Mouse (Mus musculus): ENCODE data around the gene Taok3. TPM values are rescaled to one million over a fixed set of nuclear protein-coding genes. Genes with fewer than 3 reads are reported as not detected.
A peak's percentile ranks its signal among the peaks of the same experiment; 100 is the strongest.

The Taok3 gene
- polyA plus RNA-seq, 1 experiment from 2014 or later, result 62.5 TPM

DNA sequence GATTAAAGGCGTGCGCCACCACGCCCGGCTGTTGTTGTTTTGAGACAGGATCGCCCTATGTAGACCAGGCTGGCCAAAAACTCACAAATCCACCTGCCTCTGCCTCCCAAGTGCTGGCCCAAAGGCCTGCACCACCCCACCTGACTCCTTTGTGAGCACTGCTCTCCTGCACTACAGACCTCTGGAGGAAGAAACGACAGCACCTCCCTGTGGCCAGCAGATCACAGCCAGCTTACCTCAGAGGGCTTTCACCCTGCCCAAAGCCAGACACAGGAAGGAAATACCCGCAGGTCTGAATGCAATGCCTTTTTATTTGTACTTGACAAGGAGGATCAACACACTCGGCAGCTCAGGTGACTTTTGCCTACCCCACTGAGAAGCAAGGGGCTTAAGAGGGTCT is 162.4 kb downstream of the Taok3 start:
- H3K4me1 ChIP-seq (ENCODE audit: control insufficient read depth, insufficient read depth, low read length), result peaks cover 20% of the 10 kb centered on the region
- WGBS, result 88% methylated on average over 8 of the region's 8 CpGs
- no peak for ATAC-seq (ENCODE audit: low read depth)
- H3K36me3 ChIP-seq (ENCODE audit: control insufficient read depth, insufficient read depth, low read length), result peaks cover 19% of the 10 kb centered on the region
- no peaks in the 10 kb centered on the region for H3K9me3 ChIP-seq (ENCODE audit: control insufficient read depth, low read length)
- H3K4me3 ChIP-seq (ENCODE audit: low read depth, low read length), result no peak overlapping the region
- no peak overlapping the region for H3K27ac ChIP-seq (ENCODE audit: low read depth, low read length)
- no peaks in the 10 kb centered on the region for H3K27me3 ChIP-seq (ENCODE audit: control insufficient read depth, insufficient read depth, low read length)
- H3K4me2 ChIP-seq (ENCODE audit: low read depth, low read length), result no peak overlapping the region
- no peak overlapping the region for H3K9ac ChIP-seq (replicated peaks; ENCODE audit: low read depth, low read length)

DNA sequence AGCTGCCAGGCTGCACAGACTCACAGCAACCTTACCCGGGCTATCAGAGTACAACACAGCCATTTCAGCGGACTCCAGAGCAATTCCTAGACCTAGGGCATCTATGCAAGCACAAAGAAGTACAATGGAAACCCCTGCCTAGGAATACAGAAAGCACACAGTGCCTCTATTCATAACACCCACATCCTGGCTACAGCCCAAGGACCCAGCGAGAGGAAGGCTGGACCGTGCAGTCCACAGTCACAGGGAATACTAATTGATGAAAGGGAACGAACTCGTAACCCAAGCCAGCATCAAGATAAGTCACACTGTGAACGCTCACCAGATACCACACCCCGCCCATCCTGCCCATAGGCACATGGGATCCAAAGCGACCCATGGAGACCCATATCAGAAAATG is 164.1 kb downstream of the Taok3 start:
- Histone ChIP-seq H3K4me2 (ENCODE audit: low read depth, low read length) (no peak overlapping the region), H3K27me3 (ENCODE audit: control insufficient read depth, insufficient read depth, low read length) (no peaks in the 10 kb centered on the region), H3K4me1 (ENCODE audit: control insufficient read depth, insufficient read depth, low read length) (peaks cover 25% of the 10 kb centered on the region), H3K9me3 (ENCODE audit: control insufficient read depth, low read length) (no peaks in the 10 kb centered on the region), H3K27ac (ENCODE audit: low read depth, low read length) (peak overlapping the region; percentile 22; the same call in 1 of the 2 replicates), H3K36me3 (ENCODE audit: control insufficient read depth, insufficient read depth, low read length) (peaks cover 19% of the 10 kb centered on the region), H3K4me3 (ENCODE audit: low read depth, low read length) (no peak overlapping the region), H3K9ac (replicated peaks; ENCODE audit: low read depth, low read length) (no peak overlapping the region)
- ATAC-seq (ENCODE audit: low read depth), result peak; percentile 42; the same call in 1 of the 2 replicates
- WGBS, result 56% methylated on average over 9 of the region's 9 CpGs

DNA sequence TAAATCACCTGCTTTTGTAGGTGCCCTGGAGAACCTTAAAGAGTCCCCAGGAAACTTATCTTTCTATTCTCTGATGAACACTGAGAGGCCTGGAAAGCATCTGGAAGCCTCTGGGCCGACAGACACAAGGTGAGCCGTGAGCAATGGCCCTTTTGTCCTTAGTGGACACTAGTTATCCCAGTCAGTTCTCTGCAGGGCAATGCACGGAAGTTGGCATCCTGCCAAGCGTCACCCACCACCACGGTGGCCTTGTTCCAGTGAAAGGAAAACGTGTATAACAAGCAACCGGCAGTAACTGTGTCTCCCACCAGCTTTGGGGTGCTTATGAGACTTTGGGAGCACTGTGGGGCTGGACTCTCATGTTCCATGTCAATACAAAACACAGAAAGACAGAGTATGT is 164.8 kb downstream of the Taok3 start:
- H3K4me1 ChIP-seq (ENCODE audit: control insufficient read depth, insufficient read depth, low read length), result peaks cover 25% of the 10 kb centered on the region
- 47% methylated on average over 7 of the region's 7 CpGs for WGBS
- H3K36me3 ChIP-seq (ENCODE audit: control insufficient read depth, insufficient read depth, low read length), result peaks cover 19% of the 10 kb centered on the region
- no peak overlapping the region for H3K4me3 ChIP-seq (ENCODE audit: low read depth, low read length)
- H3K4me2 ChIP-seq (ENCODE audit: low read depth, low read length), result no peak overlapping the region; the same call in 1 of the 2 replicates
- no peak for ATAC-seq (ENCODE audit: low read depth)
- H3K9ac ChIP-seq (replicated peaks; ENCODE audit: low read depth, low read length), result 0 out of 2 replicates have a peak overlapping the region, but pooled peaks have one; percentile 11
- H3K27me3 ChIP-seq (ENCODE audit: control insufficient read depth, insufficient read depth, low read length), result no peaks in the 10 kb centered on the region
- H3K9me3 ChIP-seq (ENCODE audit: control insufficient read depth, low read length), result no peaks in the 10 kb centered on the region
- H3K27ac ChIP-seq (ENCODE audit: low read depth, low read length), result no peak overlapping the region

DNA sequence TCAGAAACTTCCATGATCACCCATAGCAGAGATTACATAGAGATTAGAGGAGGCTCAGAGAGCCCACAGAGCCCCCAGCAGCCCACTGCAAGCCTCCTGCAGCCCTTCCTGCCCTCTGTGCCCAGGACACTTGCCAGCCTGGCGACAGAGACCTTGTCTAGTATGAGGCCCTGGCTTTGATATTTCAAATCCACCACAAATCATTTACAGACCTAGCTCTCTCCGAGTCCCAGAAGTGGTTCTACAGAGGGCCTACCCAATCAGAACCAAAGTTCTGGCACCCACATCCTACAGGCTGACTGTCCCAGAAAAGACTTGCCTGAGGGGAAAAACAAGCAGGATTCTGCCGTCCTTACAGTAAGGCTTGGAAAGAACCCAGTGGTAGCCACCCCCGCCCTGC is 165.3 kb downstream of the Taok3 start:
- peaks cover 15% of the 10 kb centered on the region; the same call in 1 of the 2 replicates for H3K36me3 ChIP-seq (ENCODE audit: control insufficient read depth, insufficient read depth, low read length)
- peaks cover 25% of the 10 kb centered on the region for H3K4me1 ChIP-seq (ENCODE audit: control insufficient read depth, insufficient read depth, low read length)
- no peak overlapping the region for H3K9ac ChIP-seq (replicated peaks; ENCODE audit: low read depth, low read length)
- no peaks in the 10 kb centered on the region for H3K9me3 ChIP-seq (ENCODE audit: control insufficient read depth, low read length)
- 87% methylated on average over 4 of the region's 4 CpGs for WGBS
- no peak overlapping the region for H3K27ac ChIP-seq (ENCODE audit: low read depth, low read length)
- ATAC-seq (ENCODE audit: low read depth), result no peak
- no peaks in the 10 kb centered on the region for H3K27me3 ChIP-seq (ENCODE audit: control insufficient read depth, insufficient read depth, low read length)
- no peak overlapping the region for H3K4me3 ChIP-seq (ENCODE audit: low read depth, low read length)
- H3K4me2 ChIP-seq (ENCODE audit: low read depth, low read length), result peak overlapping the region; percentile 26; the same call in 1 of the 2 replicates

GRCm38 (mm10) chr5:117286286-117286685 is 166.4 kb downstream of the Taok3 start:
- Histone ChIP-seq H3K9ac (replicated peaks; ENCODE audit: low read depth, low read length) (peak overlapping the region; percentile 73), H3K9me3 (ENCODE audit: control insufficient read depth, low read length) (no peaks in the 10 kb centered on the region), H3K4me3 (ENCODE audit: low read depth, low read length) (peak overlapping the region; percentile 77), H3K4me2 (ENCODE audit: low read depth, low read length) (peak overlapping the region; percentile 71), H3K4me1 (ENCODE audit: control insufficient read depth, insufficient read depth, low read length) (peaks cover 25% of the 10 kb centered on the region), H3K36me3 (ENCODE audit: control insufficient read depth, insufficient read depth, low read length) (peaks cover 14% of the 10 kb centered on the region; the same call in 1 of the 2 replicates), H3K27ac (ENCODE audit: low read depth, low read length) (no peak overlapping the region), H3K27me3 (ENCODE audit: control insufficient read depth, insufficient read depth, low read length) (no peaks in the 10 kb centered on the region)
- ATAC-seq (ENCODE audit: low read depth), result no peak
- 58% methylated on average over 3 of the region's 3 CpGs for WGBS

DNA sequence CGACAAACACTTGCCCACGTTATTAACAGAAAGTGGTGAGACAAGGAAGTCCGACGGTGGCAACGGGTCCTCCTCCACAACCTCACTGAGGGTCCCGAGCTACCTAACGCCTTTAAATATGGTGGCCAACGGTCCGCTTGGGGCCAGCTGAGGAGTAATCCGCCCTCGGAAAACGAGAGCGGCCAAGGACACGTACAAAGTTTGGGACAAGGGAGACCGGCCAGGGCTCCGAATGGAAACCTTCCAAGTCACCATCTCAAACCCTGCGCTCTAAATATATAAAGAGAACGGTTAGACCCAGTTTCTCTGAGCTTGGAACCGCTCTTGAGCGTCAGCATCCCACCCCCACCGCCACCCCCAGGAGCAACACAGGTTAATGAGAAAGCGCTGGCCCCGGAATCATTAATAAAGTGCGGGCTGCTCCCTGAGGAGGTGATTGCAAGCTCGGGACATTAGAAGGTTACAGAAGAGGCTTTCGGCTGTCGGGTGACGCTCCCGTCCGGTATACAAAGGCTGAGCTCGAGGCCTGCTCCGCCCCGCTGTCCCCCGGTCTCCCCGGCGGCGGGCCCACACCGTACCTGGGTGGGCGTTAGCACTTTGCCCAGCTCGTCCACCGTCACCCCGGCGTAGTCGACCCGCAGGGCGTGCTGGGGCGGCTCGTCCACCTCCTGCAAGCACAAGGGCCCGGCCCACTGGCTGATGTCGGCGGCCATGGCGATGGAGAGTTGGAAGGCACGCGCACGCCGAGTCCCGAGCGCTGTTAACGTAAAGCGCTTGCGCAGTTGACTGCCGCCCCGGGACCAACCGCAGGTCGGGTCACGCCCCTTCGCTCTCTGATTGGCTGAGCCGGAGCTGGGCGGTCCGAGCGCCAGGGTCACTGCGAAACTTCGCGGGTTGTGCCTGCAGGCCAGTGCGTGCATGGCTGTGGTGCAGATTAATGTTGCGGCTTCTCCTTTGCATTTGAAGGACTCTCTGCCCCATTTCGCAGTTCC is 167.2 kb downstream of the Taok3 start, which contains the start of gene Pebp1:
Gene Pebp1, minus strand, starts transcription at position 795 of the 992 bp plus-strand sequence.
- ATAC-seq (ENCODE audit: low read depth), result peak; percentile 94
- Histone ChIP-seq H3K4me2 (ENCODE audit: low read depth, low read length) (peak within 1 kb of the TSS; percentile 71), H3K27ac (ENCODE audit: low read depth, low read length) (peak within 1 kb of the TSS; percentile 40; the same call in 1 of the 2 replicates), H3K9me3 (ENCODE audit: control insufficient read depth, low read length) (no peaks in the 10 kb centered on the region), H3K4me3 (ENCODE audit: low read depth, low read length) (peak within 1 kb of the TSS; percentile 77), H3K4me1 (ENCODE audit: control insufficient read depth, insufficient read depth, low read length) (peaks cover 25% of the 10 kb centered on the region), H3K9ac (replicated peaks; ENCODE audit: low read depth, low read length) (peak within 1 kb of the TSS; percentile 73), H3K36me3 (ENCODE audit: control insufficient read depth, insufficient read depth, low read length) (peaks cover 14% of the 10 kb centered on the region; the same call in 1 of the 2 replicates), H3K27me3 (ENCODE audit: control insufficient read depth, insufficient read depth, low read length) (no peaks in the 10 kb centered on the region)
- under 1% methylated on average over 69 of the region's 77 CpGs for WGBS

GRCm38 (mm10) chr5:117289646-117290045 is 169.7 kb downstream of the Taok3 start:
- no peak overlapping the region for H3K4me3 ChIP-seq (ENCODE audit: low read depth, low read length)
- H3K4me1 ChIP-seq (ENCODE audit: control insufficient read depth, insufficient read depth, low read length), result peaks cover 24% of the 10 kb centered on the region
- no peak overlapping the region for H3K27ac ChIP-seq (ENCODE audit: low read depth, low read length)
- no peak for ATAC-seq (ENCODE audit: low read depth)
- H3K4me2 ChIP-seq (ENCODE audit: low read depth, low read length), result no peak overlapping the region
- H3K27me3 ChIP-seq (ENCODE audit: control insufficient read depth, insufficient read depth, low read length), result no peaks in the 10 kb centered on the region
- H3K36me3 ChIP-seq (ENCODE audit: control insufficient read depth, insufficient read depth, low read length), result peaks cover 8% of the 10 kb centered on the region; the same call in 1 of the 2 replicates
- H3K9ac ChIP-seq (replicated peaks; ENCODE audit: low read depth, low read length), result no peak overlapping the region
- H3K9me3 ChIP-seq (ENCODE audit: control insufficient read depth, low read length), result no peaks in the 10 kb centered on the region

GRCm38 (mm10) chr5:117290081-117290480 is 170.2 kb downstream of the Taok3 start:
- ATAC-seq (ENCODE audit: low read depth), result no peak
- Histone ChIP-seq H3K27ac (ENCODE audit: low read depth, low read length) (no peak overlapping the region), H3K9me3 (ENCODE audit: control insufficient read depth, low read length) (no peaks in the 10 kb centered on the region), H3K36me3 (ENCODE audit: control insufficient read depth, insufficient read depth, low read length) (peaks cover 5% of the 10 kb centered on the region; the same call in 1 of the 2 replicates), H3K4me2 (ENCODE audit: low read depth, low read length) (no peak overlapping the region), H3K27me3 (ENCODE audit: control insufficient read depth, insufficient read depth, low read length) (no peaks in the 10 kb centered on the region), H3K4me3 (ENCODE audit: low read depth, low read length) (no peak overlapping the region), H3K4me1 (ENCODE audit: control insufficient read depth, insufficient read depth, low read length) (peaks cover 20% of the 10 kb centered on the region), H3K9ac (replicated peaks; ENCODE audit: low read depth, low read length) (no peak overlapping the region)
- 91% methylated on average over 2 of the region's 2 CpGs for WGBS

DNA sequence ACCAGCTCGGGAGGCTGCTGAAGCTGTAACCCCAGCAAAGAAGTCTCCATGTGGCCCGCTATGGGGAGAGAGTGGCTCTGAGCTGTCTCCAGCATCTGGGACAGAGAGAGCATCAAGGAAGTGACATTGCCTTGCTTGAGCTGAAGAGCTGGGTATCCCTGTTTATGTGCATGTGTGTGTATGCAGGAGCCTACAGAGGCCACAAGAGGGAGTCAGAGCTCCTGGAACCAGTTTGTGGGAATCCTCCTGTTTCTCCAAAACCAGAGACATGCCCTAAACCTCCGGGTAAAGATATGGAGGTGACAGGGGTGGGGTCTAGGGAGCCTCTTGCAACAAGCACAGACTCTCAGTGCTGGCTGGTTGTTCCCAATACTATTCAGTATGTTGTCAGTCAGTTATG is 171.4 kb downstream of the Taok3 start:
- 86% methylated on average over 3 of the region's 3 CpGs for WGBS
- Histone ChIP-seq H3K4me3 (ENCODE audit: low read depth, low read length) (no peak overlapping the region), H3K4me1 (ENCODE audit: control insufficient read depth, insufficient read depth, low read length) (peaks cover 9% of the 10 kb centered on the region), H3K9ac (replicated peaks; ENCODE audit: low read depth, low read length) (no peak overlapping the region), H3K36me3 (ENCODE audit: control insufficient read depth, insufficient read depth, low read length) (no peaks in the 10 kb centered on the region), H3K9me3 (ENCODE audit: control insufficient read depth, low read length) (no peaks in the 10 kb centered on the region), H3K4me2 (ENCODE audit: low read depth, low read length) (no peak overlapping the region), H3K27me3 (ENCODE audit: control insufficient read depth, insufficient read depth, low read length) (no peaks in the 10 kb centered on the region), H3K27ac (ENCODE audit: low read depth, low read length) (no peak overlapping the region)
- ATAC-seq (ENCODE audit: low read depth), result no peak
